Mouse (Mus musculus) limb, embryonic 10.5 days (tissue): ENCODE measurements around the gene Fam50a. TPM values are rescaled to one million over a fixed set of nuclear protein-coding genes. Genes with fewer than 3 reads are reported as not detected.

Source experiments
- DNase-seq: peaks from one replicate; pipeline ENCODE4 v3.0.0-alpha.2; 2017; ENCODE audit warnings: low spot score
- H3K27ac ChIP-seq: fragments of 300-500 bp; sonication (generic); 2 replicates; pipeline ENCODE4 v1.5.1; 2016; ENCODE audit warnings: mild to moderate bottlenecking
- H3K27me3 ChIP-seq: fragments of 300-500 bp; sonication (generic); 2 replicates; pipeline ENCODE4 v1.6.1; 2016; ENCODE audit warnings: low read depth, mild to moderate bottlenecking; ENCODE audit not compliant: poor library complexity, severe bottlenecking
- H3K36me3 ChIP-seq: fragments of 300-500 bp; sonication (generic); 2 replicates; pipeline ENCODE4 v1.6.1; 2016; ENCODE audit warnings: mild to moderate bottlenecking, moderate library complexity
- H3K4me1 ChIP-seq: fragments of 300-500 bp; sonication (generic); 2 replicates; pipeline ENCODE4 v1.6.1; 2016
- H3K4me3 ChIP-seq: fragments of 300-500 bp; sonication (generic); 2 replicates; pipeline ENCODE4 v1.5.1; 2016; ENCODE audit warnings: mild to moderate bottlenecking, moderate library complexity
- H3K9me3 ChIP-seq: fragments of 300-500 bp; sonication (generic); replicated peaks from 2 replicates; pipeline ENCODE4 v1.6.1; 2016; ENCODE audit warnings: mild to moderate bottlenecking
- WGBS: fragments of 180-500 bp; shearing (Covaris S2); methylation state at CpG from one replicate; pipeline ENCODE4 v1.1.7; 2016; 5-methylcytosine and 5-hydroxymethylcytosine counted together
- microRNA-seq: library from miRNA; unstranded; fragments of <30 nt; microRNA quantifications from one replicate; pipeline ENCODE4, GENCODE M21; 2017
- polyA plus RNA-seq: library from polyadenylated mRNA; unstranded; fragments of >200 nt; fragmentation: Nextera tagmentation; extraction: Ambion mirVana; gene quantifications from 2 replicates; pipeline ENCODE4 v1.2.1, GENCODE M21; 2016

Fam50a gene
- polyA plus RNA-seq, 1 experiment from 2014 or later = 62.7 TPM

DNA sequence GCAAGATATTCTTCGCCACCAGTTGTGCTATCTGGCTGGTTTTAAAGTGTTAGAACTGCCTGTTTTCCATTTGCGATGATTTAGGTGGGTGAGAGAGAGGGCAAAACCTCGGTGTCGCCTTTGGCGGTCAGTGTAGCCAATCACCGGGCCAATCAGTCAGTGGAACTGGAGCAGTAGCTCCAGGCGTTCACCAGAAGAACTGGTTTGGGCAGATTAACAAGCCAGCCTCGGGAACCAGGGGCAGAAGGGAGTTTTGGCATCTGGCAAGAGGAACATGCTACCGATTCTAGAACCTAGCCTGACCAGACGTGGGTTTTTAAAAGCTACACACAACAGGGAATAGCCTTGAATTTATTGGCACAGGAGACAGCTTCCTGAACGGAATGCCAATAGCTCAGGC lies 46.3 kb downstream of the Fam50a start:
- no peaks in the 10 kb centered on the region for H3K36me3 ChIP-seq
- H3K4me3 ChIP-seq = no peak overlapping the region
- H3K4me1 ChIP-seq = no peaks in the 10 kb centered on the region
- DNase-seq = no peak
- no peaks in the 10 kb centered on the region for H3K9me3 ChIP-seq
- 39% methylated on average over 11 of the region's 11 CpGs for WGBS
- no peak overlapping the region for H3K27ac ChIP-seq
- no peaks in the 10 kb centered on the region for H3K27me3 ChIP-seq

DNA sequence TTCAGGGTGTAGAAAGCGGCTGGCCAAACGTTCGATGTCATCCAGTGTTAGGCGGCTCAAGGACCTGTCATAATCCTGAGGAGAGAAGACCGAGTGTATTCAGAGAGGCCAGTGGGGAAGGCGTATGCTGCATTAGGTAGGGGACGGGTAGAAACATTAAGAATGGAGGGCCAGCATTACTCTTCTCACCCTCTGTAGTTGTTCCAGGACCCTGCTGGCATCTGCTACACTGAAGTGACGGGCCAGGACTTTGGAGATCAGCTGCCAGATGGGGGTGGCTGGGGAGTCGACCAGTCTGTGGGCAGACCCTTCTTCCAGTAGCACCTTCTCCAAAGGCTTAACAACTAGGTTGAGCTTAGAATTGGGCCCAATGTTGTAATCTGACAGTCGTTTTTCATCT lies 54.7 kb downstream of the Fam50a start:
- 71% methylated on average over 10 of the region's 10 CpGs for WGBS
- Histone ChIP-seq H3K9me3 (no peaks in the 10 kb centered on the region), H3K27ac (peak overlapping the region; percentile 85), H3K4me3 (peak overlapping the region; percentile 66), H3K27me3 (peaks cover 17% of the 10 kb centered on the region; the same call in 1 of the 2 replicates), H3K4me1 (peaks cover 7% of the 10 kb centered on the region; the same call in 1 of the 2 replicates), H3K36me3 (peaks cover 30% of the 10 kb centered on the region)
- DNase-seq = no peak

DNA sequence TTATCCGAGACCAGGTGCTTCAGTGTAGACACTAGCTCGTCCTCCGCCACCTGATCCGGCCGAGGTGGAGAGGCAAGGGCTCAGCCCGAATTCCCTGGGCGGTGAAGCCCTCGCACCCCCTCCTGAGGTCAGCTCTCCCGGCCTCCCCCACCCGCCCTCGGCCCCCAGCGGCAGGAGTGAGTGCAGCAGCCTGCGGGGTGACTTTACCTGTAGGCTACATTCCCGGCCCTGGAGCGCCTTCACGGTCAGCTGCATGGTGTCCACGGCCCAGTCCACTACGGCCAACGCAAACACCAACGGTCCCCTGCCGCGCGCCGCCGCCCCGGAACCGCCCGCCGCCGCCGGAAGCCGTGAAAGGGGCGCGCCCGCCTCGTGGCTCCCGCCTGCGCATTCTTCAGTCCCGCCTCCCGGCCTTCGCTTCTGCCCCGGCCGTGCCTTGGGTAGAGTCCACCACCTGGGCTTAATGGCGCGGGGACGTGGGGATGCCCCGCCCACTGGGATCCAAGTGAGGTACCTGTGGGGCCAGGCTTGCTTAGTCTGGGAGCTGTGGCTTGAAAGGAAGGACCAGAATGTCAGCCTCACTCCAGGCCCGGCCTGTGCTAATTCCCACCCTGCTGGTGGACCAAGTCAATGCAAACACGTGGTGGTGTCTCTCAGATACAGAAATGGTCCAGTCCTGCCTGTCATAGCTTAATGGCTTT lies 55.5 kb downstream of the Fam50a start:
- Histone ChIP-seq H3K27me3 (peaks cover 17% of the 10 kb centered on the region; the same call in 1 of the 2 replicates), H3K4me3 (peak overlapping the region; percentile 66), H3K27ac (peak overlapping the region; percentile 85), H3K36me3 (peaks cover 30% of the 10 kb centered on the region), H3K4me1 (peaks cover 7% of the 10 kb centered on the region; the same call in 1 of the 2 replicates), H3K9me3 (no peaks in the 10 kb centered on the region)
- WGBS = 7% methylated on average over 44 of the region's 49 CpGs
- DNase-seq = peak; percentile 78

Small RNA genes within 50 kb of the gene (microRNA-seq; reads per million reads assigned to microRNA genes)
- gene Mir7091 (not detected), gene Mir7092 (not detected)

Other genes starting within 250 kb of the Fam50a start
- not detected in 2 replicates for gene Opn1mw, start 185.6 kb upstream of the Fam50a start, polyA plus RNA-seq
- 13.8 and 14.0 TPM in 2 replicates for gene Mecp2, start 177.7 kb upstream of the Fam50a start, polyA plus RNA-seq
- gene Tex28, start 145.2 kb upstream of the Fam50a start, polyA plus RNA-seq = not detected in 2 replicates
- gene Tktl1, start 135.8 kb upstream of the Fam50a start, polyA plus RNA-seq = 0.05 and 0.06 TPM in 2 replicates
- 273 and 333 TPM in 2 replicates for gene Flna, start 63.2 kb upstream of the Fam50a start, polyA plus RNA-seq
- 25.2 and 29.8 TPM in 2 replicates for gene Emd, start 58.3 kb upstream of the Fam50a start, polyA plus RNA-seq
- 862 and 901 TPM in 2 replicates for gene Rpl10, start 42.2 kb upstream of the Fam50a start, polyA plus RNA-seq
- gene Taz, start 31.1 kb upstream of the Fam50a start, polyA plus RNA-seq = 69.0 and 80.5 TPM in 2 replicates
- gene Dnase1l1, start 30.7 kb upstream of the Fam50a start, polyA plus RNA-seq = 3.4 and 5.0 TPM in 2 replicates
- 80.1 and 90.7 TPM in 2 replicates for gene Atp6ap1, start 15.9 kb upstream of the Fam50a start, polyA plus RNA-seq
- gene Gdi1, start 8.0 kb upstream of the Fam50a start, polyA plus RNA-seq = 154 and 206 TPM in 2 replicates
- gene Plxna3, start 16.0 kb downstream of the Fam50a start, polyA plus RNA-seq = 14.4 and 17.1 TPM in 2 replicates
- gene Lage3, start 40.6 kb downstream of the Fam50a start, polyA plus RNA-seq = 113 and 125 TPM in 2 replicates
- gene Ubl4a, start 60.2 kb downstream of the Fam50a start, polyA plus RNA-seq = 57.7 and 59.8 TPM in 2 replicates
- 12.2 and 13.2 TPM in 2 replicates for gene Slc10a3, start 60.3 kb downstream of the Fam50a start, polyA plus RNA-seq
- gene Fam3a, start 80.2 kb downstream of the Fam50a start, polyA plus RNA-seq = 24.0 and 28.4 TPM in 2 replicates
- 16.7 and 17.8 TPM in 2 replicates for gene Ikbkg, start 80.3 kb downstream of the Fam50a start, polyA plus RNA-seq
- gene G6pdx, start 116.2 kb downstream of the Fam50a start, polyA plus RNA-seq = 53.8 and 54.9 TPM in 2 replicates
- not detected in 2 replicates for gene Gm6880, start 168.4 kb downstream of the Fam50a start, polyA plus RNA-seq